ENCODE assay signal across 8 mouse cellular contexts in genomic region chr10:84755786-84756203, GRCm38 (mm10). TPM values are rescaled to one million over a fixed set of nuclear protein-coding genes. Genes with fewer than 3 reads are reported as not detected.
DNase-seq lines count a peak whose midpoint lies in the region; ATAC-seq lines count a peak whose summit lies in the region.

Rfx4 (plus strand) TSS chr10:84756062.

- under 1% methylated on average over 24 of the region's 24 CpGs for WGBS in hindbrain, embryonic 14.5 days
- WGBS in midbrain, embryonic 11.5 days = under 1% methylated on average over 24 of the region's 24 CpGs

- peak; percentile 70 for ATAC-seq in hindbrain, embryonic 14.5 days (ENCODE audit: low FRiP score)
- ATAC-seq in midbrain, embryonic 11.5 days (ENCODE audit: low FRiP score) = peak; percentile 75
- no peak for ATAC-seq in megakaryocyte-erythroid progenitor cell, adult 5-6 weeks (replicated peaks; ENCODE audit: low FRiP score, low TSS enrichment, poor library complexity, severe bottlenecking)

- H3K9ac ChIP-seq in hindbrain, embryonic 14.5 days = peak within 1 kb of the TSS; percentile 65
- peak within 1 kb of the TSS; percentile 94 for H3K9ac ChIP-seq in midbrain, embryonic 11.5 days (ENCODE audit: low read length)

- peaks cover 49% of the 10 kb centered on the region for H3K27me3 ChIP-seq in hindbrain, embryonic 14.5 days (ENCODE audit: control insufficient read depth, insufficient read depth, low read length)
- peaks cover 14% of the 10 kb centered on the region; the same call in 1 of the 2 replicates for H3K27me3 ChIP-seq in midbrain, embryonic 11.5 days (ENCODE audit: control insufficient read depth, insufficient read depth, low read length)

- H3K4me1 ChIP-seq in hindbrain, embryonic 14.5 days (replicated peaks; ENCODE audit: control insufficient read depth, insufficient read depth, low read length) = peaks cover 35% of the 10 kb centered on the region
- H3K4me1 ChIP-seq in midbrain, embryonic 11.5 days (ENCODE audit: control insufficient read depth, insufficient read depth, low read length) = peaks cover 30% of the 10 kb centered on the region

- no peaks in the 10 kb centered on the region for H3K9me3 ChIP-seq in hindbrain, embryonic 14.5 days (ENCODE audit: control insufficient read depth, low read length)
- H3K9me3 ChIP-seq in midbrain, embryonic 11.5 days (ENCODE audit: control insufficient read depth, low read length) = no peaks in the 10 kb centered on the region

- peak; percentile 20 for DNase-seq in layer of hippocampus, adult 9-11 months
- no peak for DNase-seq in layer of hippocampus, adult 18-20 months (ENCODE audit: low spot score in 2 of 2)
- peak; percentile 72 for DNase-seq in embryo, embryonic 9.5 days (ENCODE audit: extremely low spot score)
- peak; percentile 76 for DNase-seq in hindbrain, embryonic 14.5 days (ENCODE audit: low spot score)
- DNase-seq in midbrain, embryonic 11.5 days (ENCODE audit: low spot score, missing footprints) = peak; percentile 98
- DNase-seq in gastrocnemius, postnatal 25 days = no peak
- no peak for DNase-seq in cerebellum, adult 11-12 months

- no peaks in the 10 kb centered on the region for H3K36me3 ChIP-seq in hindbrain, embryonic 14.5 days (replicated peaks; ENCODE audit: control insufficient read depth, insufficient read depth)
- H3K36me3 ChIP-seq in midbrain, embryonic 11.5 days (ENCODE audit: control insufficient read depth, insufficient read depth, low read length) = no peaks in the 10 kb centered on the region

- H3K27ac ChIP-seq in hindbrain, embryonic 14.5 days = peak within 1 kb of the TSS; percentile 83
- peak within 1 kb of the TSS; percentile 99 for H3K27ac ChIP-seq in midbrain, embryonic 11.5 days (ENCODE audit: low read depth, low read length)

- peak within 1 kb of the TSS; percentile 42 for H3K4me3 ChIP-seq in hindbrain, embryonic 14.5 days (replicated peaks; ENCODE audit: low read length)
- peak within 1 kb of the TSS; percentile 79 for H3K4me3 ChIP-seq in midbrain, embryonic 11.5 days (ENCODE audit: low read depth, low read length)

- H3K4me2 ChIP-seq in hindbrain, embryonic 14.5 days (replicated peaks) = peak within 1 kb of the TSS; percentile 79
- peak within 1 kb of the TSS; percentile 90 for H3K4me2 ChIP-seq in midbrain, embryonic 11.5 days

RNA-seq across cellular contexts. Expression of gene Rfx4, which starts in this region (rescaled TPM):
- 10 to 100 TPM in 1 of 2 experiments, 1 to 10 TPM in 1; 9.2 to 12.6 TPM for total RNA-seq in layer of hippocampus, adult 18-20 months (2021)
- polyA plus RNA-seq in hindbrain, embryonic 14.5 days (2014; fragmentation: Nextera tagmentation; extraction: Ambion mirVana) = 23.0 and 25.1 TPM in 2 replicates
- 64.7 and 68.0 TPM in 2 replicates for polyA plus RNA-seq in midbrain, embryonic 11.5 days (2014; fragmentation: Nextera tagmentation; extraction: Ambion mirVana)
- total RNA-seq in megakaryocyte-erythroid progenitor cell, adult 5-6 weeks (2014; fragmentation: Nextera tagmentation) = not detected in 2 replicates
- total RNA-seq in megakaryocyte-erythroid progenitor cell, adult 5-6 weeks (2017) = not detected in 2 replicates
- not detected for total RNA-seq in gastrocnemius, postnatal 25 days (2021)

Comparison
In these comparisons a context has a peak if more than half of its experiments do, and no peak if none do; other contexts are left out.
1. RNA of gene Rfx4 (total RNA-seq): 9.2 to 12.6 TPM in layer of hippocampus, adult 18-20 months; not detected in gastrocnemius, postnatal 25 days and not detected in megakaryocyte-erythroid progenitor cell, adult 5-6 weeks; every median in the first group is over 4 times any median in the second.
2. DNase-seq: peak in layer of hippocampus, adult 9-11 months (single experiment), embryo, embryonic 9.5 days (single experiment), hindbrain, embryonic 14.5 days (single experiment) and midbrain, embryonic 11.5 days (single experiment); none in layer of hippocampus, adult 18-20 months (0 of 2), gastrocnemius, postnatal 25 days (single experiment) and cerebellum, adult 11-12 months (single experiment).